Mouse (Mus musculus) midbrain, postnatal 0 days (tissue): ENCODE results near the gene Faap20. TPM values are rescaled to one million over a fixed set of nuclear protein-coding genes. Genes with fewer than 3 reads are reported as not detected.

Experiments used
- ATAC-seq: fragments of 200-750 bp; cut with Nextera tagmentation; 2 replicates; pipeline ENCODE4 v1.8.0; 2017; ENCODE audit warnings: moderate number of reproducible peaks, mild to moderate bottlenecking, moderate TSS enrichment, moderate library complexity; ENCODE audit not compliant: low FRiP score
- DNase-seq: peaks from one replicate; pipeline ENCODE4 v3.0.0-alpha.2; 2015; ENCODE audit warnings: low spot score
- H3K27ac ChIP-seq: fragments of 300-500 bp; sonication (generic); 2 replicates; pipeline ENCODE4 v1.5.1; 2014; ENCODE audit warnings: low read depth, mild to moderate bottlenecking, low read length, mixed read lengths
- H3K27me3 ChIP-seq: fragments of 300-500 bp; sonication (generic); 2 replicates; pipeline ENCODE4 v1.6.1; 2014; ENCODE audit warnings: low read length, control low read depth, mixed read lengths; ENCODE audit not compliant: insufficient read depth
- H3K36me3 ChIP-seq: fragments of 300-500 bp; sonication (generic); 2 replicates; pipeline ENCODE4 v1.6.1; 2014; ENCODE audit warnings: low read length, control low read depth, mixed read lengths; ENCODE audit not compliant: insufficient read depth
- H3K4me1 ChIP-seq: fragments of 300-500 bp; sonication (generic); 2 replicates; pipeline ENCODE4 v1.6.1; 2014; ENCODE audit warnings: mild to moderate bottlenecking, control low read depth, antibody characterized with exemption, low read length, mixed read lengths; ENCODE audit not compliant: insufficient read depth
- H3K4me2 ChIP-seq: fragments of 300-500 bp; sonication (generic); 2 replicates; pipeline ENCODE4 v1.6.1; 2014; ENCODE audit warnings: low read depth, mild to moderate bottlenecking, low read length, mixed read lengths; ENCODE audit not compliant: poor library complexity, severe bottlenecking
- H3K4me3 ChIP-seq: fragments of 300-500 bp; sonication (generic); 2 replicates; pipeline ENCODE4 v1.5.1; 2014; ENCODE audit warnings: low read depth, mild to moderate bottlenecking, low read length, moderate library complexity
- H3K9ac ChIP-seq: fragments of 300-500 bp; sonication (generic); replicated peaks from 2 replicates; pipeline ENCODE4 v1.6.1; 2014; ENCODE audit warnings: mild to moderate bottlenecking, low read length, moderate library complexity, mixed read lengths; ENCODE audit not compliant: poor library complexity, severe bottlenecking
- H3K9me3 ChIP-seq: fragments of 300-500 bp; sonication (generic); 2 replicates; pipeline ENCODE4 v1.6.1; 2016; ENCODE audit warnings: low read length, control low read depth
- CTCF ChIP-seq: IDR thresholded peaks from 2 replicates; pipeline ENCODE4 v1.5.1; 2016; ENCODE audit warnings: antibody characterized with exemption, mild to moderate bottlenecking
- WGBS: fragments of 180-500 bp; shearing (Covaris S2); extraction: QIAGEN DNeasy Blood & Tissue Kit; methylation state at CpG from one replicate; pipeline ENCODE4 v1.1.7; 2014; 5-methylcytosine and 5-hydroxymethylcytosine counted together
- polyA plus RNA-seq: library from polyadenylated mRNA; unstranded; fragments of >200 nt; fragmentation: Nextera tagmentation; extraction: Ambion mirVana; gene quantifications from 2 replicates; pipeline ENCODE4 v1.2.1, GENCODE M21; 2015
- total RNA-seq: library from RNA; depleted of rRNA; stranded (reverse); fragments of >200 nt; gene quantifications from 2 replicates; pipeline ENCODE4 v1.2.3, GENCODE M21; 2014

Gene Faap20
- total and polyA plus RNA-seq, 2 experiments from 2014 or later: 48.7 to 56.6 TPM

GRCm38 (mm10) chr4:155219271-155220212 lies 30.1 kb upstream of the Faap20 start:
- no peaks in the 10 kb centered on the region for H3K36me3 ChIP-seq
- no peak for ATAC-seq
- no peak overlapping the region for H3K27ac ChIP-seq
- H3K9ac ChIP-seq: peak overlapping the region; percentile 95
- peak overlapping the region; percentile 100 for H3K4me2 ChIP-seq
- no peak for TF ChIP-seq CTCF
- peaks cover 43% of the 10 kb centered on the region for H3K4me1 ChIP-seq
- H3K9me3 ChIP-seq: no peaks in the 10 kb centered on the region
- 56% methylated on average over 12 of the region's 12 CpGs for WGBS
- H3K27me3 ChIP-seq: no peaks in the 10 kb centered on the region
- DNase-seq: no peak
- peak overlapping the region; percentile 80 for H3K4me3 ChIP-seq

- TF ChIP-seq CTCF: no peak
- H3K27me3 ChIP-seq: no peaks in the 10 kb centered on the region
- peak overlapping the region; percentile 8; the same call in 1 of the 2 replicates for H3K27ac ChIP-seq
- H3K4me3 ChIP-seq: peak overlapping the region; percentile 80
- DNase-seq (peak; percentile 53), ATAC-seq (no peak)
- no peaks in the 10 kb centered on the region for H3K9me3 ChIP-seq
- H3K36me3 ChIP-seq: no peaks in the 10 kb centered on the region
- WGBS: 6% methylated on average over 14 of the region's 14 CpGs
- peak overlapping the region; percentile 95 for H3K9ac ChIP-seq
- peak overlapping the region; percentile 100 for H3K4me2 ChIP-seq
- peaks cover 43% of the 10 kb centered on the region for H3K4me1 ChIP-seq
Measured at GRCm38 (mm10) chr4:155220213-155221100, 29.1 kb upstream of the Faap20 start.

GRCm38 (mm10) chr4:155221106-155221505 lies 28.5 kb upstream of the Faap20 start:
- Histone ChIP-seq H3K9me3 (no peaks in the 10 kb centered on the region), H3K4me1 (peaks cover 36% of the 10 kb centered on the region), H3K4me2 (peak overlapping the region; percentile 100), H3K27me3 (no peaks in the 10 kb centered on the region), H3K36me3 (no peaks in the 10 kb centered on the region), H3K27ac (peak overlapping the region; percentile 8; the same call in 1 of the 2 replicates), H3K9ac (peak overlapping the region; percentile 95), H3K4me3 (peak overlapping the region; percentile 80)
- DNase-seq: no peak
- WGBS: 2% methylated on average over 7 of the region's 7 CpGs
- ATAC-seq: no peak
- TF ChIP-seq CTCF: no peak

GRCm38 (mm10) chr4:155221599-155222551 lies 27.7 kb upstream of the Faap20 start:
- H3K27me3 ChIP-seq: no peaks in the 10 kb centered on the region
- under 1% methylated on average over 76 of the region's 93 CpGs for WGBS
- peak overlapping the region; percentile 100 for H3K4me2 ChIP-seq
- DNase-seq (peak; percentile 82), ATAC-seq (no peak)
- no peaks in the 10 kb centered on the region for H3K9me3 ChIP-seq
- H3K4me3 ChIP-seq: peak overlapping the region; percentile 80
- H3K36me3 ChIP-seq: no peaks in the 10 kb centered on the region
- H3K27ac ChIP-seq: peak overlapping the region; percentile 97
- peaks cover 31% of the 10 kb centered on the region for H3K4me1 ChIP-seq
- peak; percentile 20 for TF ChIP-seq CTCF
- H3K9ac ChIP-seq: peak overlapping the region; percentile 95

GRCm38 (mm10) chr4:155222552-155222840 lies 27.1 kb upstream of the Faap20 start, which contains the start of gene Ski:
Gene Ski (minus strand): TSS chr4:155222592.
- DNase-seq (no peak), ATAC-seq (no peak)
- no peaks in the 10 kb centered on the region for H3K27me3 ChIP-seq
- TF ChIP-seq CTCF: no peak
- H3K9ac ChIP-seq: peak within 1 kb of the TSS; percentile 95
- H3K9me3 ChIP-seq: no peaks in the 10 kb centered on the region
- H3K4me2 ChIP-seq: peak within 1 kb of the TSS; percentile 100
- peaks cover 28% of the 10 kb centered on the region for H3K4me1 ChIP-seq
- H3K27ac ChIP-seq: peak within 1 kb of the TSS; percentile 97
- H3K36me3 ChIP-seq: no peaks in the 10 kb centered on the region
- WGBS: no CpG with 5 or more reads among the region's 63 CpGs
- H3K4me3 ChIP-seq: peak within 1 kb of the TSS; percentile 80
